Mouse (Mus musculus): ENCODE measurements around the gene Krt23. TPM values are rescaled to one million over a fixed set of nuclear protein-coding genes. Genes with fewer than 3 reads are reported as not detected.

Gene Krt23
- total and polyA plus RNA-seq, 3 experiments: 0.80 TPM; not detected in 2

- Histone ChIP-seq H3K4me1 (ENCODE audit: control insufficient read depth, insufficient read depth, low read length) (no peaks in the 10 kb centered on the region), H3K36me3 (ENCODE audit: control insufficient read depth, insufficient read depth, low read length) (no peaks in the 10 kb centered on the region), H3K27me3 (ENCODE audit: control insufficient read depth, insufficient read depth, low read length) (no peaks in the 10 kb centered on the region), H3K27ac (no peak overlapping the region), H3K4me3 (no peak overlapping the region), H3K9ac (ENCODE audit: low read depth, low read length) (no peak overlapping the region), H3K79me2 (replicated peaks; ENCODE audit: control insufficient read depth, insufficient read depth, low read length) (no peaks in the 10 kb centered on the region)
- DNase-seq: no peak
- TF ChIP-seq CTCF (IDR thresholded peaks at IDR 0.05) (no peak), EP300 (IDR thresholded peaks at IDR 0.05; ENCODE audit: insufficient read depth, low read depth, low read length) (no peak), POLR2A (IDR thresholded peaks at IDR 0.05; ENCODE audit: insufficient read depth, low read depth, low read length) (no peak)
- intact Hi-C loops (cut with DNase I): no loop called here
- 71% methylated on average over 4 of the region's 4 CpGs for WGBS
These were observed 38.9 kb downstream of the Krt23 start for GRCm38 (mm10) chr11:99454044-99454443.

- no peaks in the 10 kb centered on the region for H3K4me1 ChIP-seq (ENCODE audit: control insufficient read depth, insufficient read depth, low read length)
- no peak overlapping the region for H3K9ac ChIP-seq (ENCODE audit: low read depth, low read length)
- H3K27ac ChIP-seq: no peak overlapping the region
- H3K79me2 ChIP-seq (replicated peaks; ENCODE audit: control insufficient read depth, insufficient read depth, low read length): no peaks in the 10 kb centered on the region
- intact Hi-C loops (cut with DNase I): no loop called here
- TF ChIP-seq EP300 (IDR thresholded peaks at IDR 0.05; ENCODE audit: insufficient read depth, low read depth, low read length): no peak
- TF ChIP-seq POLR2A (IDR thresholded peaks at IDR 0.05; ENCODE audit: insufficient read depth, low read depth, low read length): no peak
- TF ChIP-seq CTCF (IDR thresholded peaks at IDR 0.05): no peak
- no peaks in the 10 kb centered on the region for H3K36me3 ChIP-seq (ENCODE audit: control insufficient read depth, insufficient read depth, low read length)
- no peak for DNase-seq
- 34% methylated on average over 2 of the region's 2 CpGs for WGBS
- H3K27me3 ChIP-seq (ENCODE audit: control insufficient read depth, insufficient read depth, low read length): no peaks in the 10 kb centered on the region
- no peak overlapping the region for H3K4me3 ChIP-seq
These were observed 44.2 kb downstream of the Krt23 start for GRCm38 (mm10) chr11:99448769-99449168.

GRCm38 (mm10) chr11:99441220-99441619, 51.7 kb downstream of the Krt23 start:
- no peak for DNase-seq
- intact Hi-C loops (cut with DNase I): no loop called here
- H3K79me2 ChIP-seq (replicated peaks; ENCODE audit: control insufficient read depth, insufficient read depth, low read length): no peaks in the 10 kb centered on the region
- TF ChIP-seq CTCF (IDR thresholded peaks at IDR 0.05): no peak
- no peak for TF ChIP-seq POLR2A (IDR thresholded peaks at IDR 0.05; ENCODE audit: insufficient read depth, low read depth, low read length)
- TF ChIP-seq EP300 (IDR thresholded peaks at IDR 0.05; ENCODE audit: insufficient read depth, low read depth, low read length): no peak
- H3K9ac ChIP-seq (ENCODE audit: low read depth, low read length): no peak overlapping the region
- no peaks in the 10 kb centered on the region for H3K4me1 ChIP-seq (ENCODE audit: control insufficient read depth, insufficient read depth, low read length)
- no peak overlapping the region for H3K27ac ChIP-seq
- 55% methylated on average over 8 of the region's 8 CpGs for WGBS
- no peaks in the 10 kb centered on the region for H3K27me3 ChIP-seq (ENCODE audit: control insufficient read depth, insufficient read depth, low read length)
- no peak overlapping the region for H3K4me3 ChIP-seq
- H3K36me3 ChIP-seq (ENCODE audit: control insufficient read depth, insufficient read depth, low read length): no peaks in the 10 kb centered on the region

GRCm38 (mm10) chr11:99439465-99439864, 53.5 kb downstream of the Krt23 start:
- WGBS: 79% methylated on average over 10 of the region's 10 CpGs
- Histone ChIP-seq H3K27me3 (ENCODE audit: control insufficient read depth, insufficient read depth, low read length) (no peaks in the 10 kb centered on the region), H3K4me1 (ENCODE audit: control insufficient read depth, insufficient read depth, low read length) (no peaks in the 10 kb centered on the region), H3K27ac (no peak overlapping the region), H3K9ac (ENCODE audit: low read depth, low read length) (no peak overlapping the region), H3K4me3 (no peak overlapping the region), H3K36me3 (ENCODE audit: control insufficient read depth, insufficient read depth, low read length) (no peaks in the 10 kb centered on the region), H3K79me2 (replicated peaks; ENCODE audit: control insufficient read depth, insufficient read depth, low read length) (no peaks in the 10 kb centered on the region)
- intact Hi-C loops (cut with DNase I): no loop called here
- no peak for TF ChIP-seq EP300 (IDR thresholded peaks at IDR 0.05; ENCODE audit: insufficient read depth, low read depth, low read length)
- no peak for TF ChIP-seq POLR2A (IDR thresholded peaks at IDR 0.05; ENCODE audit: insufficient read depth, low read depth, low read length)
- no peak for TF ChIP-seq CTCF (IDR thresholded peaks at IDR 0.05)
- no peak for DNase-seq

GRCm38 (mm10) chr11:99437972-99438371, 55.0 kb downstream of the Krt23 start, which contains the start of gene Krt20:
Gene Krt20, minus strand, starts transcription at chr11:99438150.
- Histone ChIP-seq H3K4me1 (ENCODE audit: control insufficient read depth, insufficient read depth, low read length) (no peaks in the 10 kb centered on the region), H3K27ac (no peak within 1 kb of the TSS), H3K4me3 (no peak within 1 kb of the TSS), H3K36me3 (ENCODE audit: control insufficient read depth, insufficient read depth, low read length) (no peaks in the 10 kb centered on the region), H3K9ac (ENCODE audit: low read depth, low read length) (no peak within 1 kb of the TSS), H3K27me3 (ENCODE audit: control insufficient read depth, insufficient read depth, low read length) (no peaks in the 10 kb centered on the region), H3K79me2 (replicated peaks; ENCODE audit: control insufficient read depth, insufficient read depth, low read length) (no peaks in the 10 kb centered on the region)
- intact Hi-C loops (cut with DNase I): no loop called here
- WGBS: 19% methylated on average over 10 of the region's 10 CpGs
- no peak for DNase-seq
- TF ChIP-seq POLR2A (IDR thresholded peaks at IDR 0.05; ENCODE audit: insufficient read depth, low read depth, low read length): no peak
- no peak for TF ChIP-seq CTCF (IDR thresholded peaks at IDR 0.05)
- no peak for TF ChIP-seq EP300 (IDR thresholded peaks at IDR 0.05; ENCODE audit: insufficient read depth, low read depth, low read length)

GRCm38 (mm10) chr11:99436625-99437024, 56.3 kb downstream of the Krt23 start:
- 44% methylated on average over 4 of the region's 4 CpGs for WGBS
- Histone ChIP-seq H3K4me1 (ENCODE audit: control insufficient read depth, insufficient read depth, low read length) (no peaks in the 10 kb centered on the region), H3K4me3 (no peak overlapping the region), H3K36me3 (ENCODE audit: control insufficient read depth, insufficient read depth, low read length) (no peaks in the 10 kb centered on the region), H3K27ac (no peak overlapping the region), H3K9ac (ENCODE audit: low read depth, low read length) (no peak overlapping the region), H3K27me3 (ENCODE audit: control insufficient read depth, insufficient read depth, low read length) (no peaks in the 10 kb centered on the region), H3K79me2 (replicated peaks; ENCODE audit: control insufficient read depth, insufficient read depth, low read length) (no peaks in the 10 kb centered on the region)
- intact Hi-C loops (cut with DNase I): no loop called here
- no peak for TF ChIP-seq POLR2A (IDR thresholded peaks at IDR 0.05; ENCODE audit: insufficient read depth, low read depth, low read length)
- no peak for TF ChIP-seq CTCF (IDR thresholded peaks at IDR 0.05)
- no peak for TF ChIP-seq EP300 (IDR thresholded peaks at IDR 0.05; ENCODE audit: insufficient read depth, low read depth, low read length)
- no peak for DNase-seq

Measured in heart, adult 2 months (tissue).